Mouse (Mus musculus): ENCODE data around the gene Rit1.
"Not testable (repeated sequence)": the region's sequence is repeated elsewhere in the genome, so short reads cannot be mapped to it uniquely, and the experiment has no call there.

DNA sequence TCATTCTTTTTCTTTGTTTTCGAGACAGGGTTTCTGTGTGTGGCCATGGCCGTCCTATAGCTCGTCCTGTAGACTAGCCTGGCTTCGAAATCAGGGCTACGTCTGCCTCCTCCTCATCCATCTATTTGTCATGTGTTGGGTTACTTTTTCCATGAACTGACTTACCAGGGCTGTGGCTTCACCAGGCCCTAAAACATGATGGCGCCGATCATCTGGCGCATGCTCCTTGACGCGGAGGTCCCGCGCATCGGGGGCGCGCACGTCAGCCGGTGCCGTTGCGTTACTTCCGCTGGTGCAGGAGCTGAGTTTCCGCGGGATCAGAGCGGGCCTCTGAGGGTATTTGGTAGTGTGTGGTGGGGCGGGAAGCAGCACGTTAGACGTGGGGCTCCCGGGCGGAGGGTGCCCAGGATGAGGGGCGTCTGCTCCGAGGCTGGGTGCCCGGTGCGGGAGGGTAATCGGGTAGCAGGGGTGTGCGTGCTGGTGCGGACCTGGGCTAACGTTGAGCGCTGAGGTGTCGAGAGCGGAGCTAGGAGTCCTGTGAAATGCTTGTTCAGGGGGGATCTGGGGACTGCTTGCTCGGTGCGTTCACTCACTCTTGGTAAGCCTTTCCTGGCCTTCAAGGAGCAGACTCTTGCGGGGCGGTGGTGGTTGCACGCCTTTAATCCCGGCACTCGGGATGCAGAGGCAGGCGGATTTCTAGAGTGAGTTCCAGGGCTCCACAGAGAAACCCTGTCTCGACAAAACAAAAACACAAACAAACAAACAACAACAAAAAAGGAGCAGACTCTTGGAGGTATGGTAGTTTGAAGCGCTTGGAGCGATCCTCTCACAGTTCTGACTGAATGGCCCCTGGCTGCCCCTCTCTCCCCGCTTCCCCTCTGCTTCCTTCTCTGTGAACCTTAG is 58.6 kb downstream of the Rit1 start, which contains the start of gene Syt11:
- not testable (repeated sequence) for TF ChIP-seq CTCF (conservative IDR thresholded peaks at IDR 0.05; ENCODE audit: insufficient read depth, insufficient read length, low read depth, low read length); POLR2A (IDR thresholded peaks at IDR 0.05; ENCODE audit: low read depth, low read length)

All from kidney, adult 2 months (tissue).